Mouse (Mus musculus): ENCODE measurements at regions not wholly inside any gene's neighbourhood (a gene's known extent, or its start where the extent isn't known, plus 50 kb on each side); places are given as distances from the start of the nearest gene placed in this dataset.

DNA sequence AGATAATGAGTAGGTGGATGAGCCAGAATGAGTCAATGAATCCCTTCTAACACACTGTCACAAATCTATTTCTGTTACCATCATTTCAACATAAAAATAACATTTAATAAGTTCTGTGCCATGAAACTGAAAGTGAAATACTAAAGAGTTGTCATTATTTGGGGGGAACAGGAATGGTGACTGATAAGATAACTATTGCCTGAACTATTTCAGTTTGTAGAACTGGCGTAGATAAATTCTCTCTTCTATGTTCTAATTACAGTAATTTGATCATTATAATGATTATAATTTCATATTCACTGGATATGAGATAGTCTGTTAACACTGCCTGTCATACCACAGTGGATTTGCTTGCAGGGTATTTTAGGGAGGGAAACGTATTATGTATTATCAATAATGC, 232.3 kb upstream of the Mpdz start:
- no peak for TF ChIP-seq CTCF (IDR thresholded peaks at IDR 0.05; ENCODE audit: insufficient read depth, low read length)
- TF ChIP-seq POLR2A (IDR thresholded peaks at IDR 0.05; ENCODE audit: borderline replicate concordance, extremely low read depth, low read depth, low read length), result no peak
- no peak for DNase-seq
- H3K4me3 ChIP-seq (replicated peaks; ENCODE audit: extremely low read depth, low read depth, low read length), result no peak overlapping the region
- WGBS, result 72% methylated on average over 2 of the region's 2 CpGs
- no peaks in the 10 kb centered on the region for H3K4me1 ChIP-seq (ENCODE audit: control insufficient read depth, insufficient read depth, low read length)

DNA sequence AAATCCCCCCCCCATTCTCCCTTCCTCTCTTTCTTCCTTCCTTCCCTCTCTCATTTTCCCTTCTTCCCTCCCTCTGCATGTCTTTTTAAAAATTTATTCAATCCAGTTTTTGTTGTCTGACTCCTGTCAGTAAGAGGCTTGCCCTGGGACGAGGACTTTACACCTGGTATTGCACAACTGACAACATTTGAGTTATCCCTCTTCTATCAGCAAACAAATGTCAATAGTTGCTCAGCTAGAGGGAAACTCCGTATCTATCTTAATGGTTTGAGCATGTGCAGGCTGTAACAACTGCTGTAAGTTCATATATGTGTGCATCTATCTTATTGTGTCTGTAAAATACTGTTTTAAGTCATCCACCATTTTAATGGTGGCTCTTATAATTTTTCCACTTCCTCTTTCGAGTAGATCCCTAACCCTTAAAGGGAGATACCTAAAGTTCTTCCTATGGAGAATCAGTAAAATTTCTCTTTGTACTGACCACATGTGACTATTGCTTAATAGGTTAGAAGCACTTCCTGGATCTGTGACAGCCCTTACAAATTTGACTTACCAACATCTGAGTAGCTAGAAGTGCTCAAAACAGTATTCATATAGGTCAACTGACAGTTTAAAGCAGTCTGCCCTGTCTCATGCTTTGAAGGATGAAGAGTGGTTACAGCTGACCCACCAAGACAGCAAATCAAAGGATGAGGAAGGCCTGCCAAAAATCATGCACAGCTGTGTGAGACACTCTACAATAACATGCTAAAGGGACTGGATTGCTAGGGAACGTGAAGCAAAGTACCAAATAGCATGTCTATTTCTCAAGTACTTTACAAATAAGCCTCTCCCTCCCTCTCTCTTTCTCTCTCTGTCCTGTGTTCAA, 231.0 kb upstream of the Mpdz start:
- 64% methylated on average over 4 of the region's 4 CpGs for WGBS
- no peak for DNase-seq
- no peak for TF ChIP-seq POLR2A (IDR thresholded peaks at IDR 0.05; ENCODE audit: borderline replicate concordance, extremely low read depth, low read depth, low read length)
- TF ChIP-seq CTCF (IDR thresholded peaks at IDR 0.05; ENCODE audit: insufficient read depth, low read length), result no peak

DNA sequence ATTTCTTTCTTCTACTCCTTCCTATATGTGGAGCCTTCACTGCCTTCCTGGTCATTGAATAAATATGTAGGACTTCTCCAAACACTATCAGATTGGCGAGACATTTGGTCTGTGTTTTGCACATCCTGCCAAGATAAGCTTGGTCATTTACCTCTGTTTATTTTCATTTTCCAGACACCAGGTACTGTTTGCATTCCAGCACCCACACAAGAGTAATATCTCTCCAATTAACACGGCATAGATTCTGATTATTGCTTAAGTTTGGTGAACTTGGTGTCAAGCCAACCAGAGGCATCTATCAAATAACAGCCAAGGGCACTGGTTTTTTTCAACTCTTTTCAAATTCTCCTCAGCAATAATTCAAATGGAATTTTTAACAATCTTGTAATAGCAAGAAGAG, 229.4 kb upstream of the Mpdz start:
- DNase-seq, result no peak
- TF ChIP-seq POLR2A (IDR thresholded peaks at IDR 0.05; ENCODE audit: borderline replicate concordance, extremely low read depth, low read depth, low read length) (no peak), CTCF (IDR thresholded peaks at IDR 0.05; ENCODE audit: insufficient read depth, low read length) (no peak)
- peaks cover 2% of the 10 kb centered on the region; the same call in 1 of the 2 replicates for H3K4me1 ChIP-seq (ENCODE audit: control insufficient read depth, insufficient read depth, low read length)
- 18% methylated on average over 2 of the region's 2 CpGs for WGBS
- H3K4me3 ChIP-seq (replicated peaks; ENCODE audit: extremely low read depth, low read depth, low read length), result no peak overlapping the region

More for the DNA sequence above, 231.0 kb upstream of the Mpdz start:
- Histone ChIP-seq H3K4me3 (replicated peaks; ENCODE audit: extremely low read depth, low read depth, low read length) (no peak overlapping the region), H3K4me1 (ENCODE audit: control insufficient read depth, insufficient read depth, low read length) (peaks cover 2% of the 10 kb centered on the region; the same call in 1 of the 2 replicates)

DNA sequence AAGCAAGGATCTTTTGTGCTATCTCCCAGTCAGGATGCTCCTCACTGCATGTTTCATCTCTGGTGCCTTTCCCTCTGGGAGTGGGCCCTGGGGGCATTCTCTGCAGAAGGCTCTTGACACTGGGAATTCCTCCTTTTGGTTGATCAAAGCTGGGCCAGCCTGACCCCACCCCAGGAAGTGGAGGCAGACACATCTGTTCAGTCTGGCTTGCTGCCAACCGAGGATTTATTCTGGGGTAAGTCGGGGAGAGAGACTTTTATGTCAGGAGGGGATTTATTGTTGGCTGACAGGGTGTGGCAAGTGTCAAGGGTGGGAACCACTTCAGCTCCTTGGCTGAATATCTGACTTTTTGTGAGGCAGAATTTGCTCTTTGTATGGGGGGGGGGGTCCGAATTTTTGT, 226.6 kb upstream of the Mpdz start:
- WGBS, result 8% methylated on average over 3 of the region's 3 CpGs
- no peak overlapping the region for H3K4me3 ChIP-seq (replicated peaks; ENCODE audit: extremely low read depth, low read depth, low read length)
- peaks cover 2% of the 10 kb centered on the region; the same call in 1 of the 2 replicates for H3K4me1 ChIP-seq (ENCODE audit: control insufficient read depth, insufficient read depth, low read length)
- TF ChIP-seq POLR2A (IDR thresholded peaks at IDR 0.05; ENCODE audit: borderline replicate concordance, extremely low read depth, low read depth, low read length) (no peak), CTCF (IDR thresholded peaks at IDR 0.05; ENCODE audit: insufficient read depth, low read length) (no peak)
- DNase-seq, result no peak

DNA sequence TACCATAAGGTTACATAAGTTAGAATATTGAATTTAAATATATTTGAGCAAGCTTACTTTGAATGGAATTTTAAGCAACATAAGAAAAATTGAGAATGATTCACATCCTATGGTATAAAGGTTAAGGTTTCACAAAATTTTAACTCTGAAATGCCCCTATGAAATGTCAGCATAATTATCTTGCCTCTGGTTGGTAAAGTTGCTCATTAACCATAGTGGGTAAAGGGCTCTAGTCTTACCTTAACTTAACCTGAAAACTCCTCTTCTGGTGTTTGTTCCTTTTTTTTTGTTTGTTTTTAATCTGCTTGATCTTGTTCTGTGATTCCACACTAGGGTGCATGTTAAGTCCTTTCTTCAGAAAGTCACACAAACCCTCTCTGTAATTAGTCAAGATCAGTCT, 218.5 kb upstream of the Mpdz start:
- no peak for DNase-seq
- H3K4me1 ChIP-seq (ENCODE audit: control insufficient read depth, insufficient read depth, low read length), result no peaks in the 10 kb centered on the region
- H3K4me3 ChIP-seq (replicated peaks; ENCODE audit: extremely low read depth, low read depth, low read length), result no peak overlapping the region
- TF ChIP-seq POLR2A (IDR thresholded peaks at IDR 0.05; ENCODE audit: borderline replicate concordance, extremely low read depth, low read depth, low read length), result no peak
- TF ChIP-seq CTCF (IDR thresholded peaks at IDR 0.05; ENCODE audit: insufficient read depth, low read length), result no peak

DNA sequence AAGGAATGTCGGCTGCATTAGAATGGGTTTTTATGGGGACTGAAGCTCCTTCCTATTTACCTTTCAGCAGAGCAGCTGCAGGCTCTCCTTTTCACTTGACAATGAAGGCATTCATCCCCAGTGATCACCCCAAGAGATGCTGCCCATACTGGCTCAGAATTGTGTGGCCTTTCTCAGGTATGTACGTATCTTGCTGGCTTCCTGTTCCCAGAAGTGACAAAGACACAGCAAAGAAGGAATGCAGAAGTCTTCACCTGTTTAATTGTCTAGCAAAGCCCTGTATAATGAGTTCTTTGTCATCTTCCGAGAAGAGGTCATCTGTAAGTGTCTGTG, 185.8 kb upstream of the Mpdz start:
- Histone ChIP-seq H3K4me1 (ENCODE audit: control insufficient read depth, insufficient read depth, low read length) (no peaks in the 10 kb centered on the region), H3K4me3 (replicated peaks; ENCODE audit: extremely low read depth, low read depth, low read length) (no peak overlapping the region)
- 88% methylated on average over 3 of the region's 3 CpGs for WGBS
- TF ChIP-seq CTCF (IDR thresholded peaks at IDR 0.05; ENCODE audit: insufficient read depth, low read length), result no peak
- TF ChIP-seq POLR2A (IDR thresholded peaks at IDR 0.05; ENCODE audit: borderline replicate concordance, extremely low read depth, low read depth, low read length), result no peak
- DNase-seq, result no peak

DNA sequence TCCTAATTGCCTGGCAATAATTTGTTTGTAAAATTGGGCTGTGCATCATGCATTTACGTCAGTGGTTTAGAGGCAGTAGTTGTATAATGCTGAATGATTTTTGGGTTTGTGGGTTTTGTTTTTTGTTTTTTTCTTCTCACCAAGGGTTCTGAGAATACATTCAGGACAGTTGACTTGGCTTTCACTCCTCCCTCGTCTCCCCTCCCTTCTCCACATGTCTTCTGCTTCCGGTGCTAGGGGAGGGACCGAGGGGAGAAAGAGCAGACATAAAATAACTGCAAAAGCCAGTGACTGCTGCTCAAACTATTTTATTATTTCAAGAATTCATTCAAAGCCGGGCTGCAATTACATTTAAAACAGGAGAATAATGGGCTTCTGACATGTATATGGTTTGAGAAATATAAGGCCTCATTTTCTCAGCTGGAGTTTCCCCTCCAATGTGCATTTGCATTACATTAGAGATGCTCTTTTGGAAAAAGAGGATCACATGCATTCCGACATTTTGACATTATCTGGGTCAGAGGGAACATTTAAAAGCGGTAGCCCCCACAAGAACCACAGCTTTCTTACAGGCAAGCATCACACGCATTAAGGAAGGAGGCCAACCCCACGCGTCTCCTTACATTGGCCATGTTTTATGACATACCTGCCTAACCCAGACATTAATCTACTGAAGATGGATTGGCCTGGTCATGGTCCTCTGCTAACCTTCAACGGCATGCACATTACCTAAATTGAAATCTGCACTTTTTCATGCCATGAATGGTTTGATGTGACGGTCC, 185.3 kb upstream of the Mpdz start:
- H3K4me1 ChIP-seq (ENCODE audit: control insufficient read depth, insufficient read depth, low read length), result no peaks in the 10 kb centered on the region
- WGBS, result 79% methylated on average over 12 of the region's 12 CpGs
- no peak overlapping the region for H3K4me3 ChIP-seq (replicated peaks; ENCODE audit: extremely low read depth, low read depth, low read length)
- no peak for TF ChIP-seq CTCF (IDR thresholded peaks at IDR 0.05; ENCODE audit: insufficient read depth, low read length)
- no peak for TF ChIP-seq POLR2A (IDR thresholded peaks at IDR 0.05; ENCODE audit: borderline replicate concordance, extremely low read depth, low read depth, low read length)
- no peak for DNase-seq

DNA sequence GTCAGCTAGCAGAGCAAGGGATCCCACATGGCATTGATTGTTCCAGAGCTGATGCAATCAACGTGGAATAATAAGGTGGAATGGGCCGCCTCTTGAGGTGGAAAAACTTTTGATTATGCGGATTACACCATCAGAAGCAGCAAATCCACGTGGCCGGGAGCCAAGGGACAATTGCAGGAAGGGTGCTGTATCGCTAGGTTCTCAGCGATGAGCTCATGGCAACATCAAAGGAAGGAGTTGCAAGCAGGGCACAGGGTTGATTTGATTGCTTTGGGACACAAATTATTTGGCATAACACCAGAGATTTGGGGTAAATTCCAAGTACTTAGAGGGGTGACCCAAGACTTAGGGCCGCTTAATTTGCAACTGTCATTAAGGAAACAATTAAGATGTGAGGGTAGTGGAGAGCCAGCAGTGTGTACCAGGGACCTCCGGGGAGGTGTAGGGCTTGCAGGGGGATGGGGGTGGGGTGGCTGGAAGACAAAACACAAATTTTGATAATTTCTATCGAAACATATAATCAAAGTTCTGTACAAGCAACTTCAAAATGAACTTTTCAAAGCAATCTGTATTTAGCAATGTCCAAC, 182.8 kb upstream of the Mpdz start:
- Histone ChIP-seq H3K4me3 (replicated peaks; ENCODE audit: extremely low read depth, low read depth, low read length) (no peak overlapping the region), H3K4me1 (ENCODE audit: control insufficient read depth, insufficient read depth, low read length) (no peaks in the 10 kb centered on the region)
- no peak for DNase-seq
- 38% methylated on average over 10 of the region's 10 CpGs for WGBS
- TF ChIP-seq POLR2A (IDR thresholded peaks at IDR 0.05; ENCODE audit: borderline replicate concordance, extremely low read depth, low read depth, low read length) (no peak), CTCF (IDR thresholded peaks at IDR 0.05; ENCODE audit: insufficient read depth, low read length) (no peak)

DNA sequence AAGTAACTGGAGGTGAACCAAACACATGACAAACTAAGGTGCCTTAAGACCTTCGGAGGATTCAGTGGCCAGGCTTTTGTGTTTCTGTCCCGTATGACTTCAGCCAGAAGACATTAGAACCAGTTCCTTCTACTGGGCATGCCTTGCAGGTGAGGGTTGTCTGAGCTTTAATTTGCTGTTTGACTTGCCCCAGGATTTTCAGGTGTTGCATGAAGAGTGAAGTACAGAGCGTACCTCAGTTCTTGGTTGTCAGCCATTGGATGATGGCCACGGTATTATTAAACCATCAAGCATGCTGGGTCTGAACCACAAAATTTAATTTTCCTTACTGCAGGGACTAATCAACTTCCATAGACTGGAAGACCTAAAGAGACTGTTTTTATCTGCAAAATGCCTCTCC, 181.5 kb upstream of the Mpdz start:
- DNase-seq, result no peak
- H3K4me3 ChIP-seq (replicated peaks; ENCODE audit: extremely low read depth, low read depth, low read length), result no peak overlapping the region
- TF ChIP-seq CTCF (IDR thresholded peaks at IDR 0.05; ENCODE audit: insufficient read depth, low read length), result no peak
- TF ChIP-seq POLR2A (IDR thresholded peaks at IDR 0.05; ENCODE audit: borderline replicate concordance, extremely low read depth, low read depth, low read length), result no peak
- H3K4me1 ChIP-seq (ENCODE audit: control insufficient read depth, insufficient read depth, low read length), result no peaks in the 10 kb centered on the region
- 95% methylated on average over 4 of the region's 4 CpGs for WGBS
